Mouse (Mus musculus) adrenal gland, adult 8-10 months (tissue): ENCODE results near the gene Twsg1. TPM values are rescaled to one million over a fixed set of nuclear protein-coding genes. Genes with fewer than 3 reads are reported as not detected.

Experiments
- DNase-seq: peaks from one replicate; pipeline ENCODE4 v3.0.0; 2022
- total RNA-seq, 4 experiments: library from RNA; stranded (reverse); gene quantifications; 2 replicates each; pipeline ENCODE4 v1.2.4; 2022

Twsg1 gene
- total RNA-seq, 4 experiments from 2014 or later: 107 to 156 (median 129) TPM

DNA sequence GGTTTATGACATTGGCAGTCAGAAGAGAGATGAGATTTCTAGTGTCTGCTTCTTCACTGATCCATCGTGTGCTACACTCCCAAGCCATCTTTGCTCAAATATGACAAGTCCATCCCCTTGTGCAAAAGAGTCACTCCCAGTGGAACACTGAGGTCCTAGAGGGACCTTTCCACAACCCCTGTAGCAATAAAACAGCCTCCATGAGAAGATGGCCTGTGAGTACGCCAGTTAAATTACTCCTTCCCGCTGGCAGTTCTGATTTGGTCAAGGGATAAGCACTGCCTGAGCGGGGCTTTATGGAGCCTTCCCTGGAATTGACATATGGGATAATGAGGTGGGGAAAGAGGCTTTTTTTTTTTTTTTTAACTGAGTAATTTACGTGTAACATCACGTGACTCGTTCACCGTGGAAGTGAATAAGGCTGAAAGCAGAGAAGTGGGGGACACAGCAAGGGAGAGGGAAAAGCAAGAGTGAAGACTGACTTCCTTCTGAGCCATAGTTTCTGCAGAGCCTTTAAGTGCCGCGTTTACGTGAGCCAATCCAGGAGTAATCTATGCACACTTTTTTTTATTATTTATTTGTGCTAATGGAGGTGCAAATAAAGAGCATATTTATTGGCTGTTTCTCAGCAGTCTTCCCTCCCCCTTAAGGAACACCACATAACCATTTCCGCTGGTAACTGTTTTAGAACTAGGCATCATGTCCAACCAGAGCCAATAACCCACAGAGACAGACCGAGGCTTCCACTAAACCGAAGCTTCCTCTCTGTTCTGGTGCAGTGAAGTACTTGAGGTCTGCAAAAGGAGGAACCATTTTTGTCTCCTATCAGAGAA lies 65.1 kb downstream of the Twsg1 start, which contains the start of gene Ralbp1:
Gene Ralbp1 (minus strand): TSS at position 102 of the 833 bp plus-strand sequence.
- peak; percentile 19 for DNase-seq

DNA sequence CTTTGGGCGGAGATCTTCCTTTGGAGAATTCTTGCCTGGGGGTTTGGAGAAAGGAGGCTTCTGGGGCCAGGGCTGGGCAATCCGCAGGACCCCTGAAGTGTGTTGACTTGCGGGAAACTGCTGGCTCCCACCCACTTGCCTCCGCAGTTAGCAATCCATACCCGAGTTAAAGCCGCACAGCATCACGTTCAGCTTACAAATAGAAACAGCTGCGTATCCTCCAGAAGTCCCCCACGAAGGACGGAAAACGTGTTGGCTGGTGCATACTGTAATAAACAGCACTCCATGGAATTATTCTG lies 65.7 kb downstream of the Twsg1 start:
- no peak for DNase-seq

DNA sequence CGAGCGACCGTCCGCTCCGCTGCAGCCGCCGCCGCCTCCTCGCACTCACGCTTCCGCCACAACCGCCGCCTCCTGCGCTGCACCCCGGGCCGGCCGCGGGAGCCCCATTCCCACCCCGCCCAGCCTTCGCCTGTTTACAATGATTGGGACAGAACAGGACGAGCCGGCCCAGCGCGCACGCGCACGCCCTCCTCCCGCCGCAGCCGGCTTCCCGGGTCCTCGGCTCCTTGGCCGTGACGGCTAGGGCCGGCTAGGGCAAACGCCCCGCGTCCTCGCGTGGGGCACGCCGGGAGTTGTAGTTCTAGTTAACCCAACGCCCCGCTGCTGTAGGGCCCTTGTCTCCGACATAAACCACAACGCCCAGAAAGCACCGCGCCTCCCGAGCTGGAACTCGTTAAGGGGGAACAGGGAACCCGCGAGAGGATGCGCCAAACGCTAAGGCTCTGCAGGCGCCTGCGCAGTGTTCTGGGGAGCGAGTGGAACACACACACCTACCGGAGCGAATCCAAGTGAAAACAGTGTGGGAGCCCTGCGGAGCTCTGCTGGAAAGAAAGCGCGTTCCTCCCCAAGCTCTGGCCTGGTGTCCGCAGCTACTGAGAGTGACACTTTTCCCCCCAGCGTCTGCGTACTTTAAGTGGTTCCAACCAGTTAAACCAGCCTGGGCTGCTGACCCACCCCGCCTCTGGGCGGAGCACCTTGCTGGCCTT lies 66.2 kb downstream of the Twsg1 start:
- DNase-seq: peak; percentile 100

DNA sequence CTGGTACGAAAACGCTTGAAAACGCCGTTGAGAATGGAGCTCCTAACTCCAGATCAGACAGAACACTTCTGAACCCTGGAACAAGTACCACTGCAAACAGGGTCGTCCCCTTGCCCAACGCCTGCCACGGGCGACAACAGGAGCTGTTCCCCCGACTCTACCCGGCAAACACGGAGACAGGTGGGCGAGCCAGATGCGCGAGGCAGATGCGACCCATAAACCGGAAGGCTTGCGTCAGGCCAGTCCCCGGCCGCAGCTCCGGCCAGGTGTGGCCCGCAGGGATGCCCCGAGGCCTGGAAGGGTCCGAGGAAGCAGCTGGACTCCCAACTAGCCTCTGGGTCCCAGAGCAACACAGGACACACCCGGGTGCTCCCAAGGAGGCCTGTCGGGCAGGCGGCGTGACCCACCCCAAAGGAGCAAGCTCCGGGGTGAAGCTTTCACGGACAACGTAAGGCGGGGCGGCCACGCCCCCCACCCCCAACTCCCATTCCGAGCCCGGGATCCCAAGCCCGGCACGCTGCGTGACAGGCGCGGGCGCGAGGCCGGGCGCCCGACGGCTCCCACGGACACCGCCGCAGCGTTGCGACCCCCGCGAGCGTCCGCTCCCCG lies 66.9 kb downstream of the Twsg1 start:
- DNase-seq: peak; percentile 47

DNA sequence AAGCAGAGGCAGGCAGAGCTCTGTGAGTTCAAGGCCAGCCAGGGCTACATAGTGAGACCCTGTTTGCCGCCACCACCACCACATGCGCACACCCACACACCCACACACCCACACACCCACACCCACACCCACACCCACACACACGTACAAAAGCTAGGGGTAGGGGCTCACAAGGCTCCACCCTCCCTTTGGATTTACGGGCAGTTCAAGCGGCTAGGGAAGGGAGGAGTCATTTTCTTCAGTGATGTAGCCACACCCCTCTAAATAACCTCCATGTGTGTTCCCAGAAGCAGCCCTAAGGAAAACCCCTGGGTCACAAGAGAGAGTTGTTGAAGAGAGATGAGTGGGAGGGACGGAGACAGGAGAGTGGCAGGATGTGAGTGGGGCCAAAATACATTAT lies 74.0 kb downstream of the Twsg1 start:
- no peak for DNase-seq

DNA sequence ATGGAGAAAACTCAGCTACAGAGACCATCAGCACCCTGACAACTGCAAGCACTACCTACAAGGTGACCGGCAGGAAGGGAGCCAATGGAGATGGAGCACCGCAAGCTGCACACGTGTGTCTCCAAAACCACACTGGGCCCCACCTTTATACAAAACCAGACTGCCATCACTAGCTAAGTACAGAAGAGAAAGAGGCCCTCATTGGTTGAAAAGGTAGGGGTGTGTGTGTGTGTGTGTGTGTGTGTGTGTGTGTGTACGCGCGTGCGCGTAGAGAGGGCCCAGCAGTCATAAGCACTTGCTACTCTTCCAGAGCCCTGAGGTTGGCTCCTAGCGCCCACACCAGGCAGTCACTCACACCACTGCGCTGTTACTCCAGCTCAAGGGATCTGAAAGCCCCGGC lies 77.2 kb downstream of the Twsg1 start:
- no peak for DNase-seq

DNA sequence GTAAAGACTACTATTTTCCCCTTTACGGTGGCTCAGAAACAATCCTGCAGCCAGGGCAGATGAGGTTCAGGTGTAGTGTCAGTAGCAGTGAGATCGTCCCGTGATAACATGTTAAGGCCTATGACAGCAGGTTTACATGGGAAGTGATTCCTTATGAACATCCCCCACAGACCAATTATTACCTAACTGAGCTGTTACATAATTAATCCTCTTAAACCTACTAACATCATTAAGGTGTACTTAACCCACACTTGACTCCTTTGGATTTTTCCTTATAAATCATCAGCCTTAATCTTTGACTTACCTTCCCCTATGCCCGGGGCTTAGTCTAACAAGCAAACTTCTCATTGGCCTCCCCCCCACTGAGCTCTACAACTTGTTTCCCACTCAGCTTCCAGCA lies 77.9 kb downstream of the Twsg1 start:
- no peak for DNase-seq

DNA sequence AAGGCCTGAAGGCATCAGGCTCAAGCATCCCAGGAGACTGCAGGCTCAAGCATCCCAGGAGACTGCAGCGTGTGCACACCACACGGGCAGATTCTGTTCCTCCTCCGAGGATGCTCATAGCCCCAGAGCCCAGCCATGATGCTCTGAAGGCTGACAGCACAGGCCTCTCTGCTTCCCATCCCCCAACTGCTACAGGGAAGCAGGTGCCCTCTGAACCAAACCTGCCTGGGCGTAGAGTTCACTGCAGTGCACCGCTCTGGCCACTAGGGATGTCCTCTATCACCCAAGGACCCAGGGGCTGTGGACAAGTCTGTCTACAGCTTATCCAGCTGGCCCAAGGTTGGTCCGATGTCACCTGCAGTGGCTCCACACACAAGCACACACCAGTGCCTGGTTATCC lies 78.4 kb downstream of the Twsg1 start:
- DNase-seq: no peak

DNA sequence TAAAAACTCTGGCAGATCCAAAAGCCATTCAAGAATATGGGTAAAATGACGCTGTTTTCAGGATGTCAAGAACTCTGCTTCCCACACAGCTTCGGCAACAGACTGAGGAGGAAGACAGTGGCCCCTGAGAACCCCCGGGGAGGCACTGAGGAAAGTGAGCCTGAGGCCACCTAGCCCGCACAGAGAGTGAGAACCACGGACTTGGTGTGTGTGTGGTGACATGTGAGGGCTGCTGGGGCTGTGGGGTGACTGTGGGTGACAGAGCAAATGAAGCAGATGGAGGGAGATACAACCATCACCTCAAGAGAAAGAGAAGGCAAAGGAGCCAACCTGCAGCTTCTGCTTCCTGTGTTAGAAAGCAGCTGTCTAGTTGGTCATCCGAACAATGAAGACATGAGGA lies 79.0 kb downstream of the Twsg1 start:
- DNase-seq: no peak

Other genes starting within 250 kb of the Twsg1 start
- 10 to 100 TPM; 42.4 to 60.1 (median 50.4) TPM for gene Rab31, start 178.5 kb downstream of the Twsg1 start, total RNA-seq
- 10 to 100 TPM; 61.5 to 75.7 (median 67.7) TPM for gene Ppp4r1, start 168.7 kb downstream of the Twsg1 start, total RNA-seq
- 10 to 100 TPM; 59.3 to 64.9 (median 62.6) TPM for gene Ralbp1, start 65.4 kb downstream of the Twsg1 start, total RNA-seq
- 10 to 100 TPM; 29.9 to 54.3 (median 38.0) TPM for gene Ankrd12, start 125.9 kb upstream of the Twsg1 start, total RNA-seq
- 100 to 1,000 TPM; 232 to 318 (median 257) TPM for gene Ndufv2, start 150.3 kb upstream of the Twsg1 start, total RNA-seq
- gene Washc1, start 160.3 kb upstream of the Twsg1 start, total RNA-seq: 10 to 100 TPM; 37.1 to 53.7 (median 46.1) TPM
- 1 to 10 TPM; 5.4 to 7.1 (median 6.3) TPM for gene Ddx11, start 172.3 kb upstream of the Twsg1 start, total RNA-seq